Mouse (Mus musculus) kidney, postnatal 25 days (tissue): Measurements from ENCODE around the gene Frmd4a.
"Not testable (repeated sequence)": the region's sequence is repeated elsewhere in the genome, so short reads cannot be mapped to it uniquely, and the experiment has no call there.

Experiments used
- DNase-seq, 2 experiments: peaks; one replicate each; pipeline ENCODE4 v3.0.0; 2021; ENCODE audit warnings: mixed read lengths in 2 of 2

Frmd4a gene

GRCm38 (mm10) chr2:4593433-4593832 is 575.9 kb downstream of the Frmd4a start:
- DNase-seq: peak; percentile 80 to 87

GRCm38 (mm10) chr2:4593878-4594387 is 576.4 kb downstream of the Frmd4a start:
- no peak for DNase-seq

DNA sequence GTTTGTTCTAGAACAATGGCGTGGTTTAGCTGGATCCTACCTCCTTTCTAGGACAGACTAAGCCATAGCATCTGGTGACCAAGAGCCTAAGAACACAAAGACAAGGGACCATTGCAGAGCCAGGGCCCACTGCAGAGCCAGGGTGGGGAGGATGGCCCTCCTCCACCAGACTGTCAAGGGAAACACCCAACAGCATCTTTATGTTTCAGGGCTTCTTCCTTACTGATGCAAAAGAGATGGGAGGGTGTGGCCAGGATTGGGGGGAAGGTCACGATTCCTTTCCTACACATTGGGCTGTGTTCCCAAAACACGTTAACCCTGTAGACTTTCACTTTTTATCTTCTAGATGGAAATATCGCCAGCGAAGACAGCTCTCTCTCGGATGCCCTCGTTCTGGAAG is 579.5 kb downstream of the Frmd4a start:
- peak in 1 of 2 experiments; percentile 10 for DNase-seq

- peak; percentile 80 to 82 for DNase-seq
Measured at GRCm38 (mm10) chr2:4601034-4601890, 583.7 kb downstream of the Frmd4a start.

- peak; percentile 7 to 56 for DNase-seq
Measured at GRCm38 (mm10) chr2:4603361-4603945, 585.9 kb downstream of the Frmd4a start.

- DNase-seq: no peak
Measured at GRCm38 (mm10) chr2:4606559-4606958, 589.0 kb downstream of the Frmd4a start.

GRCm38 (mm10) chr2:4608253-4608652 is 590.7 kb downstream of the Frmd4a start:
- no peak for DNase-seq

- DNase-seq: no peak
Measured at GRCm38 (mm10) chr2:4609433-4609832, 591.9 kb downstream of the Frmd4a start.

- no peak for DNase-seq
Measured at GRCm38 (mm10) chr2:4611295-4611694, 593.8 kb downstream of the Frmd4a start.

GRCm38 (mm10) chr2:4611704-4612103 is 594.2 kb downstream of the Frmd4a start:
- peak in 1 of 2 experiments; percentile 60 for DNase-seq

- DNase-seq: peak; percentile 26 to 56
Measured at GRCm38 (mm10) chr2:4614276-4614929, 596.9 kb downstream of the Frmd4a start.

DNA sequence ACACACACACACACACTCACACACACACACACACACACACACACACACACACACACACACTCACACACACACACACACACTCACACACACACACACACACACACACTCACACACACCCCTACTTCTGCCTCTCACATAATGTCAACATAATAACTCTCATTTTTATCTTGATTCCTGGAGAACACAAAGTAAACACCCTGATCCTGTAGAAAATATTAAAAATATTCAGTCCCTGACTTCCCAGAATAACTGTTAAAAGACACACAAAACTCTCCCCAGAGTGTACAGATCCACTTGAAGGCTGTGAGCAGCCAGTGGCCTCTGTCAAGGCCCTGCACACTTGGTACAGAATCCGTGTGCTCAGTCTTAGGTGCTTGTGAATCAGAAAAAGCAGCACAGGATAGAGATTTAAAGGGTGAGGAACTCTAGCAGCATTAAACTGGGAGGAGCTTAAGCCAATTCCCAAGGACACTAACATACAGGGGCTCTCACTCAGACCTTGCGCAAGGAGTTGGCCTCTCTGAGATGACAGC is 597.6 kb downstream of the Frmd4a start:
- DNase-seq: no peak

DNA sequence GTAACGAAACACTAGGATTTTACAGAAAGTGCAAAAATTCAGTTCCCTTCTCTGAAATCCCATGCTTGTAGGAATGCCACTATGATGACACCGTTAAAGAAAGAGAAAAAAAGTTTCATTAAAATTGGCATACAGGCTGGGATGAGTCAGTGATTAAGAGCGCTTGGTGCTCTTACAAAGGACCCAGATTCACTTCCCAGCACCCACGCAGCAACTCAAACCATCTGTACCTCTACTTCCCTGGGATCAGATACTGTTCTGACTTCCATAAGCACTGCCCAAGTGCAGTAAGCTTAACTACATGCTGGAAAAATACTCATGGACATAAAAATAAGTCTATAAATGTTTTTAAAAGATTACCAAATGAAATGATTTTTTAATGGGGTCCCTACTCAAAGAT is 599.5 kb downstream of the Frmd4a start:
- DNase-seq: no peak

GRCm38 (mm10) chr2:4619126-4619525 is 601.6 kb downstream of the Frmd4a start:
- DNase-seq: not testable (repeated sequence)

DNA sequence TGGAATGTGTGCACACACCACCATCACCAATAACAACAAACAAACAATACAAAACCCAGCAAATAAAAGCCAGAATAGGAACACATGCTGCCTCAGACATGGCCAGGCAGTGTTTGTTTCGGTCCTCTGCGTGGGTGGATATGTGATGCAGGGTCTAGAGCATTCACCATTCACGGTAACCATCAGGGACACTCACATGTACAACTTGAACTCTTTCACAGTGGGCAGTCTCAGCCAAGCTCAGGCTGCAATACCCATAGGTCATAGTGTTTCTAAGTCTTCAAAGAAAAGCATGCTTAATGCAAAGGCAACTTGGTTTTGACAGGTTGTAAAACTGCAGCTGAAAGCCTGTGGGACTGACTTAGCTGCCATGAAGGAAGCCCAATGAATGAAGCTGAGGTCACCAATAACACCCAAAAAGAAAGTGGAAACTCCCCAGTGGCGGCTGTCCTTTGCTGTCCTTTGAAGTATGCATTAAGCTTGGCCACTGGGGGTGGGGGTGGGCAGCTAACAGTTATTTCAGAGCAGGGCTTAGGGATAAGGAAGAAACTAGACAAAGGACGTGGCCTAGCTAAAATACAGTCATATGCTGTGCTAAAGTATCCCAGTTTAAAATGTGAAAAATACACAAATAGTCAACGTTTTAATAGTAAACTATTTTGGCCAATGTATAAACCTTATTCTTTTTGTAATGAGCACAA is 602.5 kb downstream of the Frmd4a start:
- DNase-seq: no peak

GRCm38 (mm10) chr2:4620640-4621401 is 603.3 kb downstream of the Frmd4a start:
- DNase-seq: no peak

DNA sequence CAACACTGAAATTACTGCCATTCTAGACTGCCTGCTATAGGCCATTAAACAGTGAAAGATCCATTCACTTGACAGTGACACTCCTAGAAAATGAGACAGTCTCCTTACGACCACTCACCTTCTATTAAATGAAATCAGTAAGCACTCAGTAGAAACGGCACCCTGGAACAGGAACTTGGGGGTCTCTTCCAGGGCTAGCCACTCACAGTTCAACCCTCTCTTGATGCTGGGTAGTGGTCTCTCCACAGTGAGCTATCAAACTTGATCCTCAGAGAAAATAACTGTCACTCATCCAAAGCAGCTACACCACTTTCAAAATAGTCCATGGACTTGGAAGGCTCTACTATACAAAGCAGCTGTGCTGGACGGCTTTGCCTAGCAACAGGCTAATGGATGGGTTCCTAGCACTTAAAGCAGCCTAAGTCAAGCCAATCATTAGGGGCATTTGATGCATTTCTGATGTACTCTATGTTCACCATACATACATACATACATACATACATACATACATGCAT is 604.0 kb downstream of the Frmd4a start:
- DNase-seq: no peak

DNA sequence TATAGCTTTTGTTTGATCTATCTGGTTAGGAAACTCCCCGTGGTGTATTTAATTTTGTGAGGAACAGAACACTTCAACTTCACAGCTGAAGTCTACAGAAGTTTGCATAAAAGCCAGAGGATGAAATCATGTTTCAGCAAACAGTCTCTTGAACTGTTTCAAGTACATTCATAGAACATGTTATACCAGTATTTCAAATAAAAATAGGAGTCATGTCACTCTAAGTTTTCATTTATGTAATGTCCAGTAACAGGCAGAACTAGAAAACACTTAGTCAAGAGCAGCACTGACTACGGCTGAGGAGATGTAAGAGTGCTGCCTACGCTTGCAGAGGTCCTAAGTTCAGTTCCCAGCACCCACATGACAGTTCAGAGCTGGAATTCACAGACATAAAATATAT is 609.4 kb downstream of the Frmd4a start:
- DNase-seq: no peak

DNA sequence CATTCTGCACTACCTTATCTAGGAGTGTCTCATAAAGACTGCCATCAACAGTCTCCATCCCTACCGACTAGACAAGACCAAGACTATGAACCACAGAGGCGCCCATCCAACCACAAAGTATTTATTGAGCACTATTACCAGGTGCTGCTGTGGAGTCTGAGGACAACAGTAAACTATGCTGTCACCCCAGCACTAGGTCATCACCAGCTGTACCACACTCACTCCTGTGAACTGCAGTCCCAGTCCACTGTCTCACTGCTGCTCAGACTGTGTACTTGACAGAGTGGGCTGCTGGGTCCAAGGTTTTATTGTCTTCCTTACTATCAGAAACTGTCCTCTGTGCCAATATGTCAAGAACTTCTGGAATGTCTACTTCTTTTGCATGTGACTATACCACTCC is 611.4 kb downstream of the Frmd4a start:
- DNase-seq: no peak

DNA sequence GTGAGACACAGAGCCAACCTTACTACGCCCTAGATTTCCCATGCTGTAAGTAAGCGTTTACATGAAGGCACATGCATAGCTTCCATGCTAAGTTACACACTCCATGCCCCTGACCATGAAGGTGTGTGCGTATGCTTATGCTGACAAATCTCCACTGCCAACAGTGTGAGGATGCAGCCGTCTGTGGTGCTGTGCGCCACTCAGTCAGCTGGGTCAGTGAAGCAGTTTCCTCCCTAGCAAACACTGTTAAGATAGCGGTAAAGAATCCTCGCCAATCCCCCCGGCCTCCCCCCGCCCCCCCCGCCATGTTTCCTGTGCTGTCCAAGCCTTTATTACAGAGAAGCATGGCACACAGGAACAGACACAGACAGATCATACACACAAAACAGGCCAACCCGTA is 612.0 kb downstream of the Frmd4a start:
- no peak for DNase-seq

- DNase-seq: no peak
Measured at GRCm38 (mm10) chr2:4630197-4630835, 612.8 kb downstream of the Frmd4a start.
